Mouse (Mus musculus) embryonic fibroblast, embryonic 13.5 days (primary cell): ENCODE data around the gene Tnr. TPM values are rescaled to one million over a fixed set of nuclear protein-coding genes. Genes with fewer than 3 reads are reported as not detected.

ENCODE experiments used
- H3K27ac ChIP-seq: 2 replicates; pipeline ENCODE4 v1.5.1; 2012; ENCODE audit warnings: low read length, control low read depth, inconsistent platforms; ENCODE audit not compliant: insufficient read depth
- H3K4me1 ChIP-seq: 2 replicates; pipeline ENCODE4 v1.6.1; 2011; ENCODE audit warnings: low read length; ENCODE audit not compliant: control insufficient read depth, insufficient read depth
- H3K4me3 ChIP-seq: 2 replicates; pipeline ENCODE4 v1.5.1; 2011; ENCODE audit warnings: mild to moderate bottlenecking, control low read depth, low read length; ENCODE audit not compliant: insufficient read depth
- CTCF ChIP-seq: IDR thresholded peaks from 2 replicates; pipeline ENCODE4 v1.5.1; 2011; ENCODE audit warnings: mild to moderate bottlenecking, control low read depth, low read length, moderate library complexity, borderline replicate concordance; ENCODE audit not compliant: insufficient read depth
- POLR2A ChIP-seq: IDR thresholded peaks from 2 replicates; pipeline ENCODE4 v1.6.1; 2011; ENCODE audit warnings: low read depth, mild to moderate bottlenecking, control low read depth, low read length, moderate library complexity
- polyA plus RNA-seq: library from polyadenylated mRNA; stranded (reverse); fragments of >200 nt; gene quantifications from 2 replicates; pipeline ENCODE4 v1.2.4, GENCODE M21; 2011; ENCODE audit warnings: low read depth; ENCODE audit not compliant: missing spikeins, insufficient read length

The Tnr gene
- polyA plus RNA-seq, 1 experiment = 0.09 TPM

DNA sequence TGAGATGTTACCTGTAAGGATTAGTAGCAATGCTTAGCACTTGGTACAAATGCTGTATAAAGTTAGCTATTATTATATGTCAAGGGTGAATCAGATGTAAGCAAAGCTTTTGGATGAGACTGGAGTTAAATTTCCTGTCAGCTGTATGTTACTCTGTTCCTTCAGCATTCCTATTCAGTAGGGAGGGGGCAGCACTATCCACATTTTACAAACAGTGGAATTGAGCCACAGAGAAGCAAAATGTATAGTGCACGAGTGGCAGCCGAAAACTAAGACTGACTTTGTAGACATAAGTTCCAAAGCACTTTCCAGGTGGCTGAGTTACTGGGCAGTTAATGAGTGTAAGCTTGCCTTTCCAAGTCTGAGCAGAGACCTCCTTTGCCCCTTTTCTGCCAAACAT, 500 bp upstream of the Tnr start:
- no peak overlapping the region for H3K27ac ChIP-seq
- no peaks in the 10 kb centered on the region for H3K4me1 ChIP-seq
- no peak overlapping the region for H3K4me3 ChIP-seq
- no peak for TF ChIP-seq POLR2A
- no peak for TF ChIP-seq CTCF

DNA sequence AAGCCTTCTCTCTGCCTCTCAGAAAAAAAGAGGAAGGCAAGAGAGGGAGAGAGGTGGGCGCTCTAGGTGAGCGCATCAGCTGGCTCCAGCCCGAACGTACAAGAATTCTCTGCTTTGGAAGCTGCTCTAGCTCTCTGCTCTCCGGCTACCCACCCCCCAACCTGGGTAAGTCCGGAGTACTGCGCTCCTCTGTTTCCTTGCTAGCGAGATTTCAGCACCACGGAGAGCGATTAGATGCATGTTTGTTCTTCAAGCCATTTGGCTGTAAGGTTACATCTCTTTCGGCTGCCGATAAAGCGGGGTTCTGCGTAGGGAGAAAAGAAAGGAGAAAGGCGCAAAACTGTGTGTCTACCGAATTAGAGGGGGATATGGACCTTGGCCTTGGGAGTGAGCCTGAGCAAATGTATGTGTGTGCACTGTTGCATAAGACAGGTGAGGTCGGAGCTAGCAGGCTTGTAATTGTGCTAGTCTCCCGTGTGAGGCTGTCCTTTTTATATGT, 531 bp downstream of the Tnr start:
- TF ChIP-seq POLR2A (no peak), CTCF (no peak)
- Histone ChIP-seq H3K4me3 (no peak overlapping the region), H3K27ac (no peak overlapping the region), H3K4me1 (no peaks in the 10 kb centered on the region)

DNA sequence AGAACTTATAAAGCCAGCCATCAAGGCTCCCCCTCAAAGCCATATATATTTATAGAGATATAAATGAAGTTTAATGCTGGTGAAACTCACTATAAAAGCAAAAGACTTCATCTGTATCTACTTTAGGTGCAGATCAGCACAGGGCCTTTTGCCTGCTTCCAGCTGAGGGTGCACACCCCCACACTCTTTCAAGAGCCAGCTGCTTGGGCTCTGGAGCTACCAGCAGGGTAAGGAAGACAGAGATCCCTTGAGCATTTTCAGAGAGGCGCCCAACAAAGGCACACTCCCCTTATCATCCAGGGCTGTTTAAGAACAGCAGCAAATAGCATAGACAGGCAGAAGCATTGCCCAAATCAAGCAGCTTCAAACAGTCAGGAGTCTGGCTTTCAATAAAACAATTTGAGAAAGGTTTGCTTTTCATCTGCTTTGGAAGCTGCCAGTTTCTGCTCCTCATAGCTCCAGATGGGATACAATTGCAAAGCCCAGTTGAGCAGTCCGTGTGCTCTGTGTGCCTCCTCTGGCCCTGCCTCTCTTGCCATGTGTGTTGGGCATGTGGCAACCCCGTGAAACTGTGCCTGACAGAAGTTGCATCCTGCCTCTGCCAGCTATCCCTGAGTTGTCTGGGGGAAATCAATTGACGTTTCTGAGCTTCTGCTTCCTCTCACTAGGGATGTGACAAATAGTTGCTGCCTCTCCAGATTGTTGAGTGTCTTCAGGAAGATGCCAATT, 9.4 kb downstream of the Tnr start:
- H3K4me3 ChIP-seq = no peak overlapping the region
- no peak overlapping the region for H3K27ac ChIP-seq
- TF ChIP-seq POLR2A = no peak
- TF ChIP-seq CTCF = no peak
- no peaks in the 10 kb centered on the region for H3K4me1 ChIP-seq

DNA sequence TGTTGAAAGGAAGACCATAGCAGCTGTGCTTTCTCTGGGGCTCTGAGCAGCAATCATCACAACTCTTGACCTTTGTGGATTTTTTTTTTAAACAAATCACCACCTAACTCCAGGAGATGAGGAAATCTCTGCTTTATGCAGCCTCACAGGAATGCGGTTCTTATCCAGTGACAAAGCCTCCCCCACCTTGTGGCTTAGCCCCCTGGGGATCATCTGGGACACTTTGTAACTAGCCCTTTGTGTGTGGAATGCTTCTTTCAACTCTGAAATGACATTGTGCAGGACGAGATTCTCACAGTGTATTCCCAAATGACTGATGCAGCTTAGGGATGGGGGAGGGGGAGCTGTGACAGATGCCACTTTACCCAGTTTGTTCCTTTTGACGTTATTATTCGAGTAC, 12.0 kb downstream of the Tnr start:
- TF ChIP-seq CTCF (no peak), POLR2A (no peak)
- Histone ChIP-seq H3K4me1 (no peaks in the 10 kb centered on the region), H3K27ac (no peak overlapping the region)

DNA sequence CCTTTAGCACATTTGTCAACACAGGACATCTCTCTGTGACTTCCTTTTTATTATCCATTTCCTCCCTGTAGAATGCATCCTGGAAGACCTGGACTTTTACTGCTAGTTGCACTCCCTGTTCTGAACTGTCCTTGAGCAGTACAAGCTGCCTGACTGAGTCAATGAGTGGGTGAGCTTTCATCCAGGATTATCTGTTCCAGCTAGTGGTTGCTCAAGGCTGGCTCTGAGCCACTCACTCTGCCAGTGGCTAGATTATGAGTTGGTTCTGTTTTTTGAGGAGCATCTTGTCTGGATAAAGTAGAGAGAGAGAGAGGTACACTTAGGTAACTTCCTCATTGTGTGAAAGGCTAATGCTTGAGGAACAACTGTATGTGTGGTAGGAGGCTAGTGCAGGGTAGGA, 14.0 kb downstream of the Tnr start:
- Histone ChIP-seq H3K27ac (no peak overlapping the region), H3K4me1 (no peaks in the 10 kb centered on the region), H3K4me3 (no peak overlapping the region)
- TF ChIP-seq POLR2A = no peak
- TF ChIP-seq CTCF = no peak

More for the DNA sequence above, 12.0 kb downstream of the Tnr start:
- no peak overlapping the region for H3K4me3 ChIP-seq

DNA sequence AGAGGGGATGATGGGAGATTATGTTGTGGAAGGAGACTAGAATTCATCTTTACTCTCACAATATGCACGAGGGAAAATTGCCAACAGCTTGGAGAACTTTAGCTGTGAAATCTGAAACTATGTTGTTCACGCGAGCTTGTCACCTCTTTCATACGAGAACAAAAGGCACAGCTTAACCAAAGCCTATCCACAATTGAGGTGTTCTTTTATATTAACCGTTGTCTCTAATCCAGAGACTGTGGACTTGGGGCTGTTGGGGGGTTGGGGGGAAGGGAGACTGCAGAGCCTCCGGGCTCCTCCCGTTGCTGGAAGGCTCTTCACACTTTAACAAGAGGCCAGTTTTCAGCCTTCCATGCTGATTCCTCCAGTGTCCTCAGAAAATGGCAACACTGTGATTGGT, 14.5 kb downstream of the Tnr start:
- Histone ChIP-seq H3K4me1 (no peaks in the 10 kb centered on the region), H3K27ac (no peak overlapping the region), H3K4me3 (no peak overlapping the region)
- TF ChIP-seq POLR2A = no peak
- TF ChIP-seq CTCF = no peak

DNA sequence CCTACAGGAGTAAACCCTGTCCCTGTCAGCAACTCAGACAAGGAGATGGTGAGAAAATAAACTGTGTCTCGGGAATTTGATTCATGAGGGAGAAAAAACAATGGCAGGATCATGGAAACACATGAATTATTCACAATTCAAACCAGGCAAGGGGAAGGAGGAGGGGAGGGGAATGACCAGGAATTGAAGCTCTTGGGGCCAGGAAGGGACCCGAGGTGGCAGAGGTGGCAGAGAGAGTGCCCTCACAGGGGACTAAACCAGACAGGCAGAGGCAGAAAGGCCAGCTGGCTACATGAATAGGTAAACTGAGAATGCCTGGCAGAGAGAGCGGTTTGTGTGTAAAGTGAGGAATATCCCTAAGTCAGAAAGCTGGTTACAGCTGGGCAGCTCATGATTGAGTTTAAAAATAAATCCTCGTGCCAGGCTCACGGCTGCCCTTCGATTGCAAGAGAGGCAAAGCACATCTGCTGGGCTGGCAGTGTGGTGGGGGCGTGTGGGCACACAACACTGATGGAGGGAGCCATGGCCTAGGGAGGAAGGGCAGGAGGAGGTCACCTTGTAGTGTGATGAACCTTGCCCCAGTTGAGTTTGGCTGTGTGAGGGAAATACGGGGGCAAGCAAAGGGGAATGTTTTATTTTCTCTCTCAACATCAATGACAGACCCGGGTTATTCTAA, 22.0 kb downstream of the Tnr start:
- no peak for TF ChIP-seq CTCF
- TF ChIP-seq POLR2A = no peak
- Histone ChIP-seq H3K27ac (no peak overlapping the region), H3K4me1 (no peaks in the 10 kb centered on the region), H3K4me3 (no peak overlapping the region)

DNA sequence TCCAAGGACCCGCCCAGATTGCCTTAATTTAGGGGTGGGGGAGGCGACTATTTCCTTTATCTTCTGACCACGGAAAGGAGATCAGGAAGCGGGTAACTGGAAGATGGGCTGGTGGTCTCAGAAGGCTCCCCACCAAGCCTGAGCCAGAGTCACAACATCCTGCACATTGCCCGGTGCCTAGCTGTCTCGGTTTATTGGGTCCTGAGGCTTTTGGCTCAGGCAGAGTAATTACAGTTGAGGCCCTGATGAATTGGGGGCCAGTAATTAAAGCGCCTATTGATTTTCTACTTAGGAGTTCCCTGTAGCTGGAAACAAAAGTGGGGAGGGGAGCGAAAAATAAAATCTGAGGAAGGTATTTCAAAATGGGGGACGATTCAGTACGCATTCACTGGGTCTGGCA, 27.5 kb downstream of the Tnr start:
- Histone ChIP-seq H3K4me3 (no peak overlapping the region), H3K4me1 (no peaks in the 10 kb centered on the region), H3K27ac (no peak overlapping the region)
- no peak for TF ChIP-seq CTCF
- TF ChIP-seq POLR2A = no peak

DNA sequence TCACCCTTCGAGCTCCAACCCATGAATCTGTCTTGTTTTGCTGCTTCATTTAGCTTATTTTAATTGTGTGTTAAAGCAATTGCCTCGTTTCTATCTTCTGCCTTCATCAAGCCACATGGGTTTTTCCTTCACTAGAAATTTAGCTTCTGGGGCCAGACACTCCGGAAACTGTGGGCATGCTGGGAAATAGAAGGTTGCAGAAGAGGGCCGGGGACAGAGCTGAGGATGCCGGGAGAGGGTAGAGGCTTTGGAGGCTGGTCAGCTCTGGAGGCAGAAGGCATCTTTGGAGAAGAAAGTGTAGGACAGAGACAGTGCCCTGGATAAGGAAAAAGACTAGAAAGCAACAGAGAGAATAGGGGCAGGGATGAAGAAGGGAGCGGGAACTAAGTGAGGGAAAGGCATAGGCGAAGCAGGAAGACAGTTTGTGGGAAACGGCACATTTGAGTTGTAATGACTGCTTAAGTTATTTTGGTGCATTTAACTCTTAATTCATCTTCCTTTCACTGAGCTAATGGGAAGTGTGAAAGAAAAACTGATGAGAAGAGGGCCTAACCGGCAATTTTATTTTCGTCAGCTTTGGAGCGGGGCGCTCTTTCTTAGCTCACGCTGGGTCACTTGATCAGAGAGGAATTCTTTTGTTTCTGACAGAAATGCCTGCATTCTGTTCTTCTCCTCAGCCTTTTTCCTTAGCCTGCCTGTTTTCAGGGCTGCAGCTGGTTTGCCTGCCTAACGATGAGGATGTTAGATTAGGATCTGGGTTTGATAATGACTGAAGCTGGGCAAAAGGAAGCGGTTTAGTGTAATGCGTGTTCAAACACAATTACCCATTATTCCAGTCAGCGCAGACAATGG, 28.2 kb downstream of the Tnr start:
- TF ChIP-seq CTCF (no peak), POLR2A (no peak)
- no peak overlapping the region for H3K27ac ChIP-seq
- no peak overlapping the region for H3K4me3 ChIP-seq
- H3K4me1 ChIP-seq = no peaks in the 10 kb centered on the region
